Mouse (Mus musculus) retina, postnatal 1 day (tissue): ENCODE measurements at regions not wholly inside any gene's neighbourhood (a gene's known extent, or its start where the extent isn't known, plus 50 kb on each side); places are given as distances from the start of the nearest gene placed in this dataset.
A peak's percentile ranks its signal among the peaks of the same experiment; 100 is the strongest.

Source experiments
- DNase-seq: peaks from one replicate; pipeline ENCODE4 v3.0.0-alpha.2; 2012

- peak; percentile 81 for DNase-seq
Measured at GRCm38 (mm10) chr12:20614766-20615165, 375.5 kb upstream of the Asap2 start.
